Mouse (Mus musculus) heart, adult 11 months (tissue): Measurements from ENCODE around the gene BC037034.
"Not testable (repeated sequence)": the region's sequence is repeated elsewhere in the genome, so short reads cannot be mapped to it uniquely, and the experiment has no call there.

Experiments
- DNase-seq: peaks from one replicate; pipeline ENCODE4 v3.0.0; 2022

BC037034 gene

GRCm38 (mm10) chr5:138260834-138261233 is 3.0 kb downstream of the BC037034 start:
- peak; percentile 74 for DNase-seq

GRCm38 (mm10) chr5:138260051-138260450 is 3.8 kb downstream of the BC037034 start:
- DNase-seq = peak; percentile 88

- DNase-seq = peak; percentile 87
Measured at GRCm38 (mm10) chr5:138258993-138259392, 4.8 kb downstream of the BC037034 start.

- DNase-seq = peak; percentile 88
Measured at GRCm38 (mm10) chr5:138258542-138258941, 5.3 kb downstream of the BC037034 start.

GRCm38 (mm10) chr5:138258078-138258477 is 5.8 kb downstream of the BC037034 start:
- DNase-seq = peak; percentile 85

GRCm38 (mm10) chr5:138257585-138257978 is 6.3 kb downstream of the BC037034 start:
- DNase-seq = no peak

- peak; percentile 92 for DNase-seq
Measured at GRCm38 (mm10) chr5:138256966-138257584, 6.8 kb downstream of the BC037034 start.

- no peak for DNase-seq
Measured at GRCm38 (mm10) chr5:138256094-138256467, 7.8 kb downstream of the BC037034 start.

GRCm38 (mm10) chr5:138255353-138256093 is 8.3 kb downstream of the BC037034 start, which contains the start of gene Lamtor4:
Lamtor4 (plus strand) TSS chr5:138255482.
- peak; percentile 100 for DNase-seq

- DNase-seq = peak; percentile 66
Measured at GRCm38 (mm10) chr5:138253061-138253460, 10.8 kb downstream of the BC037034 start.

GRCm38 (mm10) chr5:138251144-138251543 is 12.7 kb downstream of the BC037034 start:
- peak; percentile 92 for DNase-seq

- DNase-seq = peak; percentile 75
Measured at GRCm38 (mm10) chr5:138241511-138241910, 22.3 kb downstream of the BC037034 start.

- no peak for DNase-seq
Measured at GRCm38 (mm10) chr5:138234224-138234623, 29.6 kb downstream of the BC037034 start.

- DNase-seq = no peak
Measured at GRCm38 (mm10) chr5:138233778-138234177, 30.1 kb downstream of the BC037034 start.

- peak; percentile 85 for DNase-seq
Measured at GRCm38 (mm10) chr5:138229511-138229910, 34.3 kb downstream of the BC037034 start.

- DNase-seq = peak; percentile 83
Measured at GRCm38 (mm10) chr5:138228026-138228425, 35.8 kb downstream of the BC037034 start.

GRCm38 (mm10) chr5:138227367-138227766 is 36.5 kb downstream of the BC037034 start:
- peak; percentile 88 for DNase-seq

GRCm38 (mm10) chr5:138226491-138226890 is 37.3 kb downstream of the BC037034 start:
- DNase-seq = peak; percentile 78

- DNase-seq = peak; percentile 75
Measured at GRCm38 (mm10) chr5:138225700-138226099, 38.1 kb downstream of the BC037034 start, which contains the start of gene Nxpe5. Nxpe5 (plus strand) TSS chr5:138225898.

- DNase-seq = peak; percentile 78
Measured at GRCm38 (mm10) chr5:138223287-138223686, 40.5 kb downstream of the BC037034 start.

- peak; percentile 96 for DNase-seq
Measured at GRCm38 (mm10) chr5:138222111-138222510, 41.7 kb downstream of the BC037034 start.

- DNase-seq = no peak
Measured at GRCm38 (mm10) chr5:138219864-138220263, 44.0 kb downstream of the BC037034 start.

GRCm38 (mm10) chr5:138216632-138217031 is 47.2 kb downstream of the BC037034 start:
- DNase-seq = not testable (repeated sequence)
